Mouse (Mus musculus): ENCODE measurements around the gene Ric8b. TPM values are rescaled to one million over a fixed set of nuclear protein-coding genes. Genes with fewer than 3 reads are reported as not detected.
A peak's percentile ranks its signal among the peaks of the same experiment; 100 is the strongest.

Ric8b gene
- total RNA-seq, 2 experiments from 2014 or later = 63.5 to 65.4 TPM

DNA sequence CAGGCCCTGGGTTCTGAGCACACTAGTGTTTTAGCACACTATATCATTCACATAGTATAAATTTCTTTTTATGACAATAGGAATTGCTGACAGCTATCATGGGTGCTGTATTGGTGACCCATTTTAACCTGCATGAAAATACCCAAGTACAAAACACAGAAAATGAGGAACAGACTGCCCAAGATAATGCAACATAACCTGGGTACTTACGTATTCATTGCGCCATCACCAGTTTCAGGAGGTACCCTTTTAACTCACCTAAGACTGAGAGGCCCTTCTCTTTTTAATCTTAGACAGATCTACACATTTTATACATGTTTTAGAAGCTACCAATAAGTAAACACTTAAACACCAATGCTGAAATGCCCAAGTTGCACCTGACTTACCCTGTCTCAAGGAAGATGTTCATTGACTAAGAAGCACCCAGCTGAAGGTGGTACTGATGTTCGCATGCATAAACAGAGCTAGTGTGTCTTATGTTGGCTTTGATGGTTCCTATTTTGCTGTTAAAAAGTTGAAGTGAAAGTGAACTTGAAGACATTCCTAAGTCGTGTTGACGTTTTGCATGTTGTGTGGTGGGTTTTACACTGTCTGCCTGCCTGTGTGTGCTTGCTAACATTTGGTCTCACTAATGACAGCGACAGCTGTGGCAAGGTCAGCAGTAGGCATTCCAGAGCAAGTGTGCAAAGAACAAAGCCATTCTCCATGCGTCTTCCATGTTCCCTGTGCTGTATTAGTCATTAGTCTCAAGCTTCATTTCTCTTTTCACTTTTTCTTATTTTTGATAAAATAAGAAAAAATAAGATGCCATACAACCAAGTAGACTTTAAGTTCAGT is 86.0 kb downstream of the Ric8b start:
- no peak for DNase-seq (ENCODE audit: low spot score in 2 of 2)

DNA sequence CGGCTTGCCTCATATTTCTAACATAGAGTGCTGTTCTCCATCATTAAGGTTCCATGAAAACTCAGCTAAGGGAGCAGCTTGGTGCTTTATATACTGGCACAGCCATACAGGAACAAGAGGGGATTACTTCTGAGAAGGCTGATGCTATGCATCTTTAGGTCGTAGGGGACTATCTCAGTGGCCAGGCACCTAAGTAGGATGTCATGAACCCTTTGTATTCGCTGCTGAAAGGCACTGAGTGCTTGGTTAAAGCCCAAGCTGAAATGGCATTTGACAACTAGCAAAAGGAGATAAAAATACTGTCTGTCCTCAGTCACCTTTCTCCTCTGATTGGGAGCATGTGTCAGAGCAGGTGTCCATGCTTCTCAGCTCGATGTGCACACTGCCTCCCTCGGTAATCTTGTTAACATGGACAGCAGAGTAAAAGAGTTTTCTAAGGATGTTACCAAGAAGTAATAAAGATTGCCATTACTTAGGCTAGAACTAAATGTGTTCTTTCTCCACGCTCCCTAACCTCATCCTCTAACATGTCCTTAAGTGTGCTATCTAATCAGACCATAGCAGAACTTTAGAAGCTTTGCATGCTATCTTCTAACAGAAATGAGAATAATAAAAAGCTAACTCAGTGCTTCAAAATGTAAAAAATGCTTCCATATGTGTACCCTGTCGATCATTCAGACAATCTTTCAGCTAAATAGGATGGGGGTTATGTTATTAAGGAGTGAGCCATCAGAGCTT is 89.3 kb downstream of the Ric8b start:
- DNase-seq (ENCODE audit: low spot score in 2 of 2) = no peak

DNA sequence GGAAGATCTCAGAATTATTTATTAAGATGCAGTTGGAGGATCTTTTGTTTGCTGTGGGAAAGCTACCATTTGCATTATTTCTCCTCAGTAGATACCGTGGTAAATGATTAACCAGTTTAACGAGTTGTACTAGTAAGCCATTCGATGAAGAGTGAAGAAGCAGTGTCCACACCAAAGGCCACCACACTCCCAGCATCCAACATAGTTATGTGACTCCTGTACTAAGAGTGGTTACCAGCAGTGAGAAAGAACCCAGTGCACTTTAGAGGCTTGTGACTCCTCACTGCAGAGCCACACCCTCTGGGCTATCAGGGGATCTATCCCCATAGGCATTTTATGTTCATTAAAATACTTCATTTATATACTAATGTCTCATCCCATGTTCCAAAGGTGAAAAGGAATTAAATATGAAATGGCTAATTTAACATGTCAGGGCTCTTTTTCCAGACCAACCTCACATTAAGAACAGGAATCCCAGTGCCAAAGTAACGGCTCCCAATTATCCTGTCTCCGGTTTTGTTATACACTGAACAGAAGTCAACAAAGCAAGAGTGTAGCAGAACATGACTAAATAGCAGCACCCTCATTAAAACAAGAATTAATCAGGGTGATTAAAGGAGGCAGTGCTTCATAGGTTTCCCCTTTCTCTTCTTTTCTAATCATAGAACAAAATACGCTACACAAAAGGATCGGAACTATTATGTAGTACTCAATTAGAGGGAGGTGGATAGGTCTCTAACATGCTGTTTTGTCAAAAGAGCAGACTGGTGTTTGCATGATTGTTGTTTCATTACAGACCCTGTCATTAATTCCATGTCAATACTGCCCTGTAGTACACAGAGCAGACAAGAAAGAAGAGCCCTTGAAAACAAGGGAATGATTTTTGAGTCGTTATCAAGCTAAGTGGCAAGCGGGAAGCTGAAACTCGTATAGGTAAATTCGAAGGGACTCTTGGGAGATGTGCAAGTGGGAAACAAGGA is 90.7 kb downstream of the Ric8b start:
- no peak for DNase-seq (ENCODE audit: low spot score in 2 of 2)

DNA sequence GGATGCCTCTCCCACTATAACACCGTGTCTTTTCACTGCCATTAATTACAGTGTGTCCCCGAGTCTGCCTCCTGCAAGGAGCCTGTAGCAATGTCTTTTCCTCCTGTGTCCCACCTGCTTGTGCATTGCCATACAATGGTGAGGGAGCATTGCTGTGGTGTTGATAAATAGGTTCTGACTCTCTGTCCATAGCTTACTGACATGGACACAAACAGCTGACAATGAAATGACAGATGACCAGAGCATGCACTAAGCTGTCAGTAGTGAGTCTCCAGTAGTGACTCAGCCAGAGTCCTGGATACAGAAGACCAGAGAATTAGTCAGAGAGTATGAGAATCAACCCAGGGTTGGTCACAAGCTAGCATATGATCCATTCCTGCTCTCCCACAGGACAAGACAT is 93.7 kb downstream of the Ric8b start:
- no peak for DNase-seq (ENCODE audit: low spot score in 2 of 2)

DNA sequence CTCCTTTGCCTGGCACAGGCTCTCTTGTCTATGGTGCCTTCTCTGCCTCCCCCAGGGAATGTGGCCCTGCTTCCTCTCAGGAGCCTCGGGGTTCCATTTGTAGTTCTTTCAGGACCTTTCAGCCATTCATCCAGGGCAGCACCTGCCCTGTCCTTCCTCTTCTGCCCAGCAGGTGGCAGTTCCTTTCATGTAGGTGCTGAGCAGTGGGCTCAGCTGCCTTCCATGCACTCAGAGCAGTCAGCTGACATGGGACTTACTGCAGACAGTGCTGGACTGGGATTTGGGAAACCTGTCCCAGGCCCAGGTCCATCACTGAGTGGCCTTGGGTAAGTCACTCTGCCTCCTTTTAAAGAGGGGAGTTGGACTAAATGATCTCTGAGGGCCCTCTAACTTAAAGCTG is 96.0 kb downstream of the Ric8b start:
- peak; percentile 21 to 31 for DNase-seq (ENCODE audit: low spot score in 2 of 2)

DNA sequence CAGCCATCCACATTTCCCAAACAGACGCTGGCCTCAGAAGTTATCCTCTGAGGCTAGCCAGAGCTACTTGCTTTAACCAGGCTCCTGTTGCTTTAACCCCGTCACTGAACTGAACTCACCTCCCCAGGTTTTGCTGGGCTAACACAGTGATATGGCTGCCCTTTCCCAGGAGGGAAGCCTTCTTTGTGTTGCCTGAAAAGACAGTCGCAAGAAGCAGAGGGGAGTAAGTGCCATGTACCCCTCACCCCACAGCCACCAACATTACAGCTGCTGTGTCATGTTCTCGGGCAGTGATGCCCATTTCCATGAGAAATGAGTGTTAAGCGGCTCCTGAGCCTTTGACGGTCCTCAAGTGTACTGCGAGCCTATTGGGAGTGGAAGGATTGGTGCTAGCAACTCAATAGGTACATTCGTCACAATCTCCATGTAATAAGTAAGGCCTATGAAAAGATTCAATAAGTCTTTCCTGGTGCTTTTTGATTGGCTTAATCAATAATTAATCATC is 96.6 kb downstream of the Ric8b start:
- DNase-seq (ENCODE audit: low spot score in 2 of 2) = no peak

DNA sequence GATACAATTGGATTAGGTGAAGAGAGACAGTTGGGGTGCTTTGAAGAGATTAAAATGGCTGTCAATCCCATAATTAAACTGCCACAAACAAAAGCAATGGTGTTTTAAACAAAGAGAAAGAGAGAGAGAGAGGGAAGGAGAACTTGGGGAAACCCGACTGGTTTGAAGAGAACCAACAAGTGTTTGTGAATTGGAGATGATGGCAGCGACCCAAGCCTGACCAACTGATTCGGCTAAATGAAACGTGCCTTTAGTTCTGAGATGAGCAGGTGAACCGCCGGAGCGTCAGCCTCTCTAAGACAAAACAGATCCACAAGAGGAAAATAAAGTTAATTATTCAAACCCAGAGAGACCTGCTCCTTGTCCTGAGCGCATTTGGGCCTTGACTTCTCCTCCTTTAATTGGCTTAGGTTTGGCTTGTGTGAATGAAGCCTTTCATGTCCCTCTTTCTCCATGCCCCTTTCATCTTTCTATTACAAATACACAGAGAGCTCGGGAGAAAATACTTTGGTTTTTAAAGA is 97.1 kb downstream of the Ric8b start:
- DNase-seq (ENCODE audit: low spot score in 2 of 2) = no peak

DNA sequence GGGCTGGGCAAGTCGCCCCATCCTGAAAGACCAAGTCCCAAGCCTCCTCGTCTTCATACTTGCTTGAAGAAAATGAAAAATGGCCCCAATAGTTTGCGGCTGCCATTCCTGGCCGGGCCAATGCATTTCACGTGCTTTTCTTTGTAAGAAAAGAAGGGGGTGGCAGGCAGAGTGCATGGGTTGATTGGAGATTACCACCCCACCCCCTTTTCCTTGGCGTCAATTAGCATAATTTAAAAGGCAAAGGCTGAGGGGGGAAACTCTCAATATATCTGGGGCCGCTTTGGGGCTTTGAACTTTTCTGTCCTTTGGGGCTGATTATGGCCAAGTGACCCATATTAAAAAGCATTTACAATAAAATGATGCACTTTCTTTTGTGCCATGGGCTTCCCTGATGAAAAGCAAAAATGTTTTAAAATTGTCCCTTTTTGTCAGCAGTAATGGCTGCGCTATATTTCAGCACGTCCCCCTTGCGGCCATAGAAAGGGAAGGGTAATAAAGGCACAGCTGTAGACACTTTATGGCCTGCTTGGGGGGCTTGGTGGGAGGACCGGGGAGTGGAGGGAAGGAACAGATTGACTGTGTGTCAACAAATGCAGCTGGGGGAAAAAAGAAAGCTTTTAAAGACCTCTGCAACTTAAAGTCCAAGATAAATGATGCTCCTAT is 105.4 kb downstream of the Ric8b start:
- DNase-seq (ENCODE audit: low spot score in 2 of 2) = no peak

DNA sequence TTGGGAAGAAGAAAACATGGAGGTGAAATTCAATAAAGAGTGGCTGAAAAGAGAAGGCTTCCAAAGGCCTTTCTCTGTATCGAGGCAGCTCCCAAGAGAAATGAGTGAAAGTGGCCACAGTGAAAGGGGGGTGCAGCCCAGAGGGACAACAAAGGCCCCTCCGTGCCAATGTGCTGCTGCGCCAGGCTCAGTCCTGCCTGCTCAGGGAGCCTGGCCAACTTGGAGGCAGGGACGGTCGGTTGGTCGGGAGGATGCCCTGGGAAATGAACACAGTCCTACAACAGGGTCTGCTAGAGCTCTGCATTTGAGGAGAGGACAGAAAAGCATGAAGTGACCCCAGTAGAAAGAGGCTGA is 105.9 kb downstream of the Ric8b start:
- no peak for DNase-seq (ENCODE audit: low spot score in 2 of 2)

DNA sequence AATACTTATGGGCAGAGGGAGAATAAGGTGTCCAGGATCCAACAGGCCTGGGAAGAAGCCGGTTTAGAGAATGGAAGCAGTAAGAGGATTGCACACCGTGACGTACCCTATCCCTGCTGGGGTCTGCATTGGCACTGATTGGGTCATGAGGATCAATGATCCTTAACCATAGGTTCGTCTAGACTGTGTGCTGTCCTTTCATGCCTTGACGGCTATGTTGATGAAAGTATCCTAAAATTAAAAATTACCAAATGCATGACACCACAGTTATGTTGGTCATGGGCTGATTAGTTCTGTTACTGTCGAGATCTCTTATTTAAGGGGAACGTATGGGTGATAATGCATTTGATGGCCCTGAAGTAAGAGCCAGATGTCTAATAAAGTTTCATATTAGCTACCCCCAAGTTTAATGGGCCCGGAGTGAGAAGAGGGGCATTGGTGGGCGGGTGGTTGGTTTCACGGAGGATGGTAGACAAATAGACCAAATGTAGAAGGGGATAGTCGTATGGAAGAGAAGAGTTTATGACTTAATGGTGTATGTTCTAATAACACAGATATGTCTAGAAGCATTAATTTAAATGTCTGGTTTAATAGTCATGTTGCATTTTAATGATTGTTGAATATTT is 108.5 kb downstream of the Ric8b start:
- DNase-seq (ENCODE audit: low spot score in 2 of 2) = no peak

DNA sequence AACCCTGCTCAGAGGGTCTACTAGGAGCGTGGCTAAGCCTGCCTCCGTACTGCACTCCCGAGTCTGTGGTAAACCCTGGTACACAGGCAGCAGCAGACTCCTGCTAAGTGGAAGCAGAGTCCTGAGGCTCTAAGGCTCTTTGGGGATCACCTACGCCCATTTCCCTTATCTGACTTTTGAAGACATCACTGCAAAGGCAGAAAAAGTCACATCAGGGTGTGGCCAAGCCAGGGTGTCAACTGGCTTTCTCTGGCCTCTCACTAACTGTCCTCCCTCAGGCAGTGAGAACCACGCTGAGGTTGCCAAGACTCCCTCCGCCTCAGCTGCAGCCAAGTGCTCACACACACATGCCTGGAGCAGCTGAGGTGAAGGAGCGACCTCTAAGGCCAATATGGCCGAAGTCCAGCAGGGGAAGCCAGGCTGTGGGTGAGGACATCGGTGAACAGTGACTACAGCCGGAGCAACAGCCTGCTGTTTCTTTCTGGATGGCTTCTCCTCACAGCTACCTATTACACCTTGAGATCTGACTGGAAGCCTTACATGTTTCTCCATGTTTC is 110.3 kb downstream of the Ric8b start:
- DNase-seq (ENCODE audit: low spot score in 2 of 2) = no peak

DNA sequence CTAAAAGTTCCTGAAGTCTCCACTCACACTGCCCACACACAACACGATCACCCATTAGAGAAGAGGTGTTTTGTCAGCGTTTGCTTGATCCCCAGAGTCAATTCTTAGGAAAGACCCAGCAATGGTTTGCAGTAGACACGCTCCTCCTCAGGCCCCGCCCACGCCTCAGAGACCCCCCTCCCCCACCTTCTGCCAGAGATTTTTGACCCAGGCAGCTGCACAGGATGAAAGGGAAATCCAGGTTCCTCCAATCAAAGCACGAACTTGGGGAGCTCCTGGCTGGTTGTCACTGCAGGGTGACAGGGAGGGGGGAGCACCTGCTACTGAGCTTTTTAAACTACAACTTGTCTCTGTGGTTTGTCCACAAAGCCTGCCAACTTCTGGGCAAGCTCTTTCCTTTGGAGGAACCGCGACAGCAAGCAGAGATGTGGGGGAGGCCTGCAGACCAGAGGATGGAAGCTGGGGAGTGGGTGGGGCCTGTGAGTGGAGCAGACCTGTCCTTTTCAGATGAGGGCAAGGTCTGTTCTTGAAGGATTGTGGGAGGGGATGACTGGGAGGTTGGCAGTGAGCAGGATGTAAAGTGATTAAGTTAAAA is 117.8 kb downstream of the Ric8b start:
- DNase-seq (ENCODE audit: low spot score in 2 of 2) = no peak

DNA sequence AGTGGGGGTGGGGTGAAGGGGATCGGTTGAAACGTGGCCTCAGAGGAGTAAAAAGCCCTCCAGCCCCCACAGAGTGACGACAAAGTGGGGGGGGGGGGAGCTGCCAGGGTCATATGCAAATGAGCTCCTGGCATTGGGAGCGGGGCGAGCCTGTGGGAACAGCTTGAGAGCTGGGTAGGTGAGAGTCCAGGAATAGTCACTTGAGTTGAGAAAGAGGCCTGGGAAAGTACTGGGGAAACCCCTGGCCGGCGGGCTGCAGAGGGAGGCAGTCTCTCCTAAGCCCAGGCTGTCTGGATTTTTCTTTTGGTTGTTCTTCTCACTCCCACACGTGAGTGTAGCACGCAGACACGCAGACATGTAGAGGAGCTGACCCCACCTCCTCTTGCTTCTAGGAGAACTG is 120.7 kb downstream of the Ric8b start:
- DNase-seq (ENCODE audit: low spot score in 2 of 2) = no peak

DNA sequence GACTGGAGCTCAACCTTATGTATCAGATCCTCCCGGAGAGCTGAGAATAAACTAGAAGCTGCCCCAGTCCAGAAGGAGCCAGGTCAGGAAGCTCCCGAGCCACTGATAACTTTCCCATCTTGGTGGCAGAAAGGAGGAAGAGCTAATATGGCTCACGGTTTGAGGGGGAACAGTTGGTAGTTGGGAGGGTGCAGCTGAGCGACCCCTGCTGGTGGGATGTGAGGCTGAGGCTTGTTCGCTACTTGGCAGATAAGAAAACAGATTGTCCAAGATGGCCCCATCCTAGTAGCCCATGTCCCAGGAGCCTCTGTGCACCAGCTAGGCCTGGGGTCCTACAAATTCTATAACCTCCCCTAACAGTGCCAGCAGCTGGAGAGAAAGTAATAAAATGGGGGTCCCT is 121.4 kb downstream of the Ric8b start:
- no peak for DNase-seq (ENCODE audit: low spot score in 2 of 2)

DNA sequence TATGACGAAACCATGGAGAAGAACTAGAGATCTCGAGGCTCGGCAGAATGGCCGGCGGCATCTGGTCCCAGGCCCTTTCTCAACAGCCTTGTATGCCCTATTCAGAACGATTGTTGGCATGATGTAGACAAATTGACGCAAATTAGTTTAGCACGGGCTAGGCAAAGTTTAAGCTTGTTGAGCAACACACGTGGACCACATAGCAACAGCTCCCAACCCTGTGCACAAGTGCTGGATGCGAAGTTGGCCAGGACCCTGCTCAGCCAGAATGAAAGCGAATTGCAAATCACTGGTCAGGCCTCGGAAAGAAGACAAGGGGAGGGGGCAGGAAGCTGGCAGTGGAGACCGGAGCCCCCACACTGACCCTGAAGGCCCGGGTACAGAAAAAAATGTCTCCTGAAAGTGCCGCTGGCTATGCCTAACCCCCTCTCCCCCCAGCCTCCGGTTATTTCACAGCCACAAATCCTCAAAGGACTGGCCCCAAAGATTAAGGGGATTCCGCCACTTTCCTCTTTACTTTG is 126.8 kb downstream of the Ric8b start:
- DNase-seq (ENCODE audit: low spot score in 2 of 2) = no peak

DNA sequence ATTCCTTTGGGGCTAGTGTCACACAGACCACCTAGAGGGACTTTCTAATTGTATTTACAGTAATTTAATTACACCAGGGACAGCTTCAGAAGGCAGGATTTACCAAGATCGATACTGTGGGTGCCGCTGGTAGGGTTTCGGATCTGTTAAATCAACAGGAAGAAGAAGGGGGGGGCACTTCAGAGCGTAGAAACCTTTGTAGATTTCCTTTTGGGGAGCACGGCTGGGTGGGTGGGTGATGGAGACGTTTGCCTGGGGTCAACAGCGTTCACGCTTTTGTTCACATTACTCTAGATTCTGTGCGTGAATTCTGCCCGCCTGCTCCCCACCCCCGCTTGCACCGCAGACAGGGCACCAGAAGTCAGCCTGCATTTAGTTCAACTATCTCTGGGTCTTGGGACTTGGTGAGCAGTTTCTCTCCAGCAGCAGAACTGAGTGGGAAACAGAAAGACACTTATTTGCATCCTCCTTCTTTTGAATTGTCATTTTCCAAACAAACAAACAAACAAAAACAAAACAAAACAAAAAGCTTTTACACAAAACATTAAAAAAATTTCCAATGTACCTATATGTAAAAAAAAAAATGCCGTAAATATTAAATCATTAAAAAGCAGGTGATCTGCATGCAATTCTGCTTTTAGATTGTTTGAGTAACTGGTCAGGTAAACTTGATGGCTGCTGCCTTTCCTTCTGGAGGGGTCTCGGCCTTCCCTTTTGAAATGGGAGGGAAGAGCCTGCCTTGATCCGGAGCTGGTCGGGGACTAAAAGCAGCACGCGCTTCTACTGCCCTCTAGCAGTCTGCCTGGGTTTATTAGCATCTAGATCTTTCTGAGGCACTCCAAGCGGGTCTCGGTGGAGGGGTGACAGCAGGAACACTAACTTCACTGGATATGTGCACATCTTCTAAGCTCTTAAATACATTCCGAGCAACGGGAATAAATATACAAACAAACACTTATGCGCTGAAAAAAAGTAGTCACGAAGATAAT is 127.6 kb downstream of the Ric8b start:
- DNase-seq (ENCODE audit: low spot score in 2 of 2) = peak; percentile 10 to 58

DNA sequence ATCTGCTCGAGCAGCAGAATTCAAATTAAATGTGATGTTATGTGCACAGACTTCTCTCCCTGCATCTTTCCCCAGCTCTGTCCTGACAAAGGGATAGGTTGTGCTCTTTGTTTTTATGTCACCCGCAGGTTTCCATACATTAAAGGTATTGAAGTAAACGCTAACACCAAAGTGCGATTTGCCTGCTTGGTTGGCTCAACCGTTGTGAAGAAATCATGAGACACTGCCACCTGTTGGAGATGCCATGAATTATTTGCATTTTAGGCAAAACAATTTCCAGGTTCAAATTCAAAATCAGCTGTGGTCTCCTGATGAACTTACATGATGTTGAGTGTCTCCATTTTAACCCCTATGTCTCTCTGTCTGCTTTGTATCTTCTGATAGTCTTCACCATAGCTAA is 129.2 kb downstream of the Ric8b start:
- DNase-seq (ENCODE audit: low spot score in 2 of 2) = peak in 1 of 2 experiments; percentile 41

DNA sequence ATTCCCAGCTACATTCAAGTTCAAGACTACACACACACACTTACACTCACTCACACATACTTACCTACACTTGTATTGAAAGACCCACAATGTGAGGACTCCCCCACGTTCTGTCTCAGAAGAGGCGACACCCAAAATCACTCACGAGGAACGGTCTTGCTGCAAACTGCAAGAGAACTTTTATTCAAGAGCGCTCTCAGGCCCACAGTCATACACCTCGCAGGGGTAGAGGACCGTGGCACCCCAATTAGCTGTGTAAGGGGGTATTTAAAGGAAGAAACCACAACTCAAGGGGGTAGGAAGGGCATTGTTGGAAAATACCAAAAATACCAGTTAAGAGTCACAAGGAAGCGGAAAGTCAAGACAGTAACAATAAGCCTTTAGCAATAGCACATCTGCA is 130.6 kb downstream of the Ric8b start:
- no peak for DNase-seq (ENCODE audit: low spot score in 2 of 2)
